Mouse (Mus musculus): ENCODE measurements at regions not wholly inside any gene's neighbourhood (a gene's known extent, or its start where the extent isn't known, plus 50 kb on each side); places are given as distances from the start of the nearest gene placed in this dataset.

DNA sequence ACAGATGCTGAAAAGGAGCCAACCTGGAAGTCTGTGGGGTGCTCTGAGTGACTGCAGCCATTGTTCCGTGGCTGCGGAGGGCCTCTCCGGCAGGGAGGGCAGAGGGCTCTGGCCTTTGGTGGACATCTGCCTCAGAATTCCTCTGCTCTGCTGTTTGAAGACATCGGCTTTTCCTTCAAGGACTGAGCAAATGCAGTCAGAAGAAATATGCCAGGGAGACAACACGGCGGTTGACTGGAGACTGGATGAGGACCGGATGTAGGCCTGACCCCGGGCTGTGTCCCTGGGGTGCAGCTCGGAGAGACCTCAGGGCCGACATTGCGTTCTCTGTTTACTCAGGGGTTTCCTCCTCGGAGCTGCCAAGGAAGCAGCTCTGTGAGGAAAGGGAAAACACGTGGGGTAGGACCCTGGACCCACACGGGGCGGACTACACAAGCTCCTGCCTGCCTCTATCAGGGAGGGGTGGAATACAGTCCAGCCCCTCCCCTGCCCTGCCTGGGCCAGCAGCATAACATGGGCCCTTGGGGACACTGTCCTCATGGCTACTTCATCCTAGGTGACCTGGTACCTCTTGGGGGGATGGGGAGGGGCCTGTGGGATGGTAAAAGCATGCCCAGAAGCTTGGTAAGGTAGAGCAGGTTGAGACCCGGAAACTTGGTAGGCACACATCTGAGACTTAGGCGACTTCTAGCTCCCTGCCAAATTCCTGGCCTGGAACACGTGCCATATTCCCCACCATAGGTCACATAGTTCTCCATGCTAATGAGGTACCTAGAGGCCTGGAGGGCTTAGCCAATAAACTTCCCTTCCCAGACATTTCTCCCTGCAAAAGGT, 72.1 kb upstream of the Itga6 start:
- H3K4me1 ChIP-seq (ENCODE audit: control insufficient read depth, insufficient read depth, low read length): peaks cover 5% of the 10 kb centered on the region
- no peak overlapping the region for H3K27ac ChIP-seq (ENCODE audit: insufficient read depth, low read depth, low read length)
- H3K4me3 ChIP-seq (ENCODE audit: insufficient read depth, low read length): no peak overlapping the region
- TF ChIP-seq CTCF (IDR thresholded peaks at IDR 0.05; ENCODE audit: low read depth, low read length): no peak
- TF ChIP-seq POLR2A (IDR thresholded peaks at IDR 0.05; ENCODE audit: borderline replicate concordance, low read depth, low read length): no peak

DNA sequence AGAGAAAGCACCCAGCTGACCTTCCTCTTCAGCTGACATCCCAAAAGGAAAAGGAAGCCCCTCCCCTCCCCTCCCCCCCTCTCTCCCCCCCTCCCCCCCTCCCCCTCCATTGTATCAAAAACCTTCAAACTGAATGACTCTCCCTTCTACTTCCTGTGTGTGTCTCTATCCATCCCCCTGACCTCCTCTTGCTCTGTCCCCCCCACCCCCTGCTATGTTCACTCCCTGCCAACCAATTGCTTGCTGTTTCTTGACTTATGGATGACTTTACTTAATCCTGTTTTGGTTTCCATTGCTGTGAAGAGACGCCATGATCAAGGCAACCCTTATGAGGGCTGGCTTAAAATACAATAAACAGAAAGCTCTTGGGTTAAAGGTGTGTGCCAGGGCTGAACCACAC, 64.7 kb upstream of the Itga6 start:
- no peak overlapping the region for H3K4me3 ChIP-seq (ENCODE audit: insufficient read depth, low read length)
- no peaks in the 10 kb centered on the region for H3K4me1 ChIP-seq (ENCODE audit: control insufficient read depth, insufficient read depth, low read length)
- H3K27ac ChIP-seq (ENCODE audit: insufficient read depth, low read depth, low read length): no peak overlapping the region
- no peak for TF ChIP-seq CTCF (IDR thresholded peaks at IDR 0.05; ENCODE audit: low read depth, low read length)
- TF ChIP-seq POLR2A (IDR thresholded peaks at IDR 0.05; ENCODE audit: borderline replicate concordance, low read depth, low read length): no peak

DNA sequence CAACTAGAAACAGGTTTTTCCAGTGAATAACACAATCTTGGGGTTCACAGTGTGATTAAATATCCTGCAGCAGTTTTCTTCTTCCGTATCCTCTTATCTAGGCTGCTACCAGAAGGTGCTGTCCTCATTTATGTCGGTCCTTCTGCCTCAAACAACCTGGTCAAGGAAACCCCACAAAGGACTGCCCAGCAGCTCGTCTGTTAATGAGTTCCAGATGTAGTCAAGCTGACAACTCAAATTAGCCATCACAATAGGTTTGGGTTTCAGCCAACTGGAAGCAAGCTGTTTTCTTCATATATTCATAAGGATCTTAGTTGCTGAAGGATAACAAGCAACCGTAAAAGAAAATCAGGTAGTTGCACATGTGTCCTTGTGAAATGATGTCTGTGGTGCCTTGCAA, 64.3 kb upstream of the Itga6 start:
- Histone ChIP-seq H3K27ac (ENCODE audit: insufficient read depth, low read depth, low read length) (no peak overlapping the region), H3K4me1 (ENCODE audit: control insufficient read depth, insufficient read depth, low read length) (no peaks in the 10 kb centered on the region), H3K4me3 (ENCODE audit: insufficient read depth, low read length) (no peak overlapping the region)
- TF ChIP-seq POLR2A (IDR thresholded peaks at IDR 0.05; ENCODE audit: borderline replicate concordance, low read depth, low read length): no peak
- no peak for TF ChIP-seq CTCF (IDR thresholded peaks at IDR 0.05; ENCODE audit: low read depth, low read length)

DNA sequence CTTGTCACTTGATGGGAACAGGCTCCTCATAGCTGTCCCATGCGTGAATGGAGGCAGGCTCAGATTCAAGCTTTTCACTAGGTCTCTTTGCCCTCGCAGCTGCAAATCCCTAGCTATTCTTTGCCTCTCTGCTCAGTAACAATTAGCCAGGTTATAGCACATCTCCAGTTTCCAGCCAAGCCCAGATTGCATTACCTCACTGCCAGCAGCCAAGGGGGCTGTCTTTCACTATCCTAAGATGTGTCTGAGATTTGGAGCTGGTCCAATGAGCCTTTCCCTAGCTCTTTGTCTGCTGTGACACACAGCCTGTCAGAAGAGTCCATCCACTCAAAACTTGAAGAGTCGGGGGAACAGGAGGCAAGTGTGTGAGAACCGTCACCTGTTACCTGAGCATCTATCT, 62.0 kb upstream of the Itga6 start:
- Histone ChIP-seq H3K4me1 (ENCODE audit: control insufficient read depth, insufficient read depth, low read length) (no peaks in the 10 kb centered on the region), H3K27ac (ENCODE audit: insufficient read depth, low read depth, low read length) (no peak overlapping the region), H3K4me3 (ENCODE audit: insufficient read depth, low read length) (no peak overlapping the region)
- no peak for TF ChIP-seq POLR2A (IDR thresholded peaks at IDR 0.05; ENCODE audit: borderline replicate concordance, low read depth, low read length)
- no peak for TF ChIP-seq CTCF (IDR thresholded peaks at IDR 0.05; ENCODE audit: low read depth, low read length)

DNA sequence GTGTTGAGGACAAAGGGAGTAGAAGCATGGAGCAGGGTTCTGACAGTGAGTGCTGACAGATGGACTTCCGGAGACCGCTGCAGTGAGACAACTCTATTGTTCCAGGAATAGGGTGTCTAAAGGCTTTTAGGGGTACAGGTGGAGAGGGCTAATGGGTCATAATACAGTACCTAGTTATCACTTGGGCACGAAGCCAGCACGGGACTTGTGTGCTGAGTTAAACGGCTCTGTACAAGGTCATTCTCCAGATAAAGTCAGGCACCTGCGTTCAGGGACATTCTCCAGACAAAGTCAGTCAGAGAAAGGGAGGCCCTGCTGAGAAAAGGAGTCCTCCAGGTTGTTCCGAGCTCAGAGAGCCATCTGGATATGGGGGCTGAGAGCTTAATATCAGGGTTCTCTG, 60.2 kb upstream of the Itga6 start:
- TF ChIP-seq CTCF (IDR thresholded peaks at IDR 0.05; ENCODE audit: low read depth, low read length) (no peak), POLR2A (IDR thresholded peaks at IDR 0.05; ENCODE audit: borderline replicate concordance, low read depth, low read length) (no peak)
- Histone ChIP-seq H3K27ac (ENCODE audit: insufficient read depth, low read depth, low read length) (no peak overlapping the region), H3K4me3 (ENCODE audit: insufficient read depth, low read length) (no peak overlapping the region), H3K4me1 (ENCODE audit: control insufficient read depth, insufficient read depth, low read length) (no peaks in the 10 kb centered on the region)

DNA sequence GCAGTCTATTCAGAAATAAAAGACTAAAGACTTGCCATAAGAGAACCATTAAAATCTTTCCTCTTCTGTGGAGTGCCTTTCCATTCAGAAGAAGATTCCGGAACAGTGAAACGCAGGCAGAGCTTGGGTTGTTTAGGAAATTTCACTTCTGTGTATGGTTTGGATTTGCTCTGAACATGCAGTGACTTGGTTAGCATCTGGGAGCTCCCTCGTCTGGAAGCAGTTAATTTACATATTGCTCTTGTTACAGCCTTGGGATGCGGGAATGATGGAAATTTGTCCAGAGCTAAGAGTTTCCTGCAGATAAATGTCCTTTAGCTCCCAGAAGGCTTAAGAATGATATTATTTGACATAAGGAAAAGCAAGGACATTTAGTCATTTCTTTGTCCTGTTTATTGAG, 56.4 kb upstream of the Itga6 start:
- Histone ChIP-seq H3K4me3 (ENCODE audit: insufficient read depth, low read length) (no peak overlapping the region), H3K27ac (ENCODE audit: insufficient read depth, low read depth, low read length) (no peak overlapping the region), H3K4me1 (ENCODE audit: control insufficient read depth, insufficient read depth, low read length) (no peaks in the 10 kb centered on the region)
- TF ChIP-seq POLR2A (IDR thresholded peaks at IDR 0.05; ENCODE audit: borderline replicate concordance, low read depth, low read length): no peak
- TF ChIP-seq CTCF (IDR thresholded peaks at IDR 0.05; ENCODE audit: low read depth, low read length): no peak

DNA sequence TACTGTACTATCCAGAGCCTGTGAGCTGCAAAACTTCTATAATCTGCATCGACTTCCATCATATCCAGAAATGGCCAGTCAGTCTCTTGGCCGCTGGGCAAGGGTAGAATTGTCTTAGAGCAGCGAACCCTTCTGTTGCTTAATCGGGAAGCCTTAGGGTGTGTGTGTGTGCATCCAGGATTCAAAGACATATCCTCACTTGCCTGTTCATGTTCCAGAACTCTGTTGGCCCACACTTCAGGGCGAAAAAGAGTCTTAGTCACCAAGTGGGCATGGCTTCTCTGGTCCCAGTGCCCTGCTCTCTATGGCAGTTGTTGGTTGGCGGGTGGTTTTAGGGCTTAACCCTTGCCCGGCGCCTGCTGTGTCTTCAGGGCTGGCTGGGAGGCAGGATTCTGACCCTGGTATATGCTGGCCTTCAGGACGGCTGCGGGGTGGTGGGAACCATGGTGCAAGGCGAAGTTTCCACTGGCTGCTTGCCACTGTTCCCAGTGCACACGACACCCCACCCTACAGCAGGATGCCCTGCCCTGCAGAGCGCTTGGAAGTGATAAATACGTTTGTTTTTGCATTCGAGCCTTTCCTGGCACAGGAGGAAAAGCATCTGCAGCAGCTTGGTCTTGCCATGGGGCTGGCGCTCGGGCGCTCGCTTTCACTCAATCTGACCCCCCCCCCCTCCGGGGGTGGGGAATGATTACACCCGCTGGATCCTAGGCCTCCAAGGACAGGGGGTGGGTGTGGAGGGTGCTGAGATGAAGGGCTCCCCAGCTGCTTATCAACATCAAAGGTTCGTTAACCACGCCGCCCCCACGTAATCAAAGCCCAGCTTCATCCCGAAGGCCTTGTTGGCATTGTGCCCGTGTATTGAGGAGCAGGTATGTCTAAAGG, 54.9 kb upstream of the Itga6 start:
- Histone ChIP-seq H3K27ac (ENCODE audit: insufficient read depth, low read depth, low read length) (no peak overlapping the region), H3K4me3 (ENCODE audit: insufficient read depth, low read length) (no peak overlapping the region), H3K4me1 (ENCODE audit: control insufficient read depth, insufficient read depth, low read length) (no peaks in the 10 kb centered on the region)
- TF ChIP-seq POLR2A (IDR thresholded peaks at IDR 0.05; ENCODE audit: borderline replicate concordance, low read depth, low read length) (no peak), CTCF (IDR thresholded peaks at IDR 0.05; ENCODE audit: low read depth, low read length) (no peak)

DNA sequence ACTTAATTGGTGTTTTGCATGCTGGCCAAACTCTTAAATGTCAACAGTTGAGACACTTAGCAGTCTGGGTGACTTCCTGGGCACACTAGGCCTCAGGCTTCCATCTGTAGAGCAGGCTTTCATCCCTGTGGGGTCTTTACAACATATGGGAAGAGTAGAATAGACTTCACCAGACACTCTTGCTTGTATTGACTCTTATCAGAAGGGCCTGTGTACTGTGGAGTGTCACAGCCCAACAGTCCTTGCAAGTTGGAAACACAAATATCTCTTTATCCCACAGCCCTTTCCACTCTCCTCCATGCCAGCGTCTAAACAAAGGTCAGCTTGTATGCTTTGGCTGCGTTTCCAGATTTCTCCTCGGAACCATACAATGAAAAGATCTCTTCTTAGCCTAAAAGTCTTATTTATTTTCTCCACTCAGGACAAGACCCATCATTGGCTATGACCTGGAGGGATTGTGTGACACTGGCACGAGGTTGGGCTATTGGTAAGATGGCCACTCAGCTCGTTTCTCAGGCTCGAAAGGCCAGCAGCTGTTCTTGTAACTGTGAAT, 50.6 kb upstream of the Itga6 start:
- Histone ChIP-seq H3K4me1 (ENCODE audit: control insufficient read depth, insufficient read depth, low read length) (peaks cover 27% of the 10 kb centered on the region), H3K4me3 (ENCODE audit: insufficient read depth, low read length) (no peak overlapping the region), H3K27ac (ENCODE audit: insufficient read depth, low read depth, low read length) (no peak overlapping the region)
- TF ChIP-seq POLR2A (IDR thresholded peaks at IDR 0.05; ENCODE audit: borderline replicate concordance, low read depth, low read length): no peak
- no peak for TF ChIP-seq CTCF (IDR thresholded peaks at IDR 0.05; ENCODE audit: low read depth, low read length)
